In genomic region chr7:16915461-16916340, GRCm38 (mm10) we compare ENCODE assay signal across 28 mouse cellular contexts. TPM values are rescaled to one million over a fixed set of nuclear protein-coding genes. Genes with fewer than 3 reads are reported as not detected.
A peak's percentile ranks its signal among the peaks of the same experiment; 100 is the strongest.
DNase-seq lines count a peak whose midpoint lies in the region; ATAC-seq and TF ChIP-seq lines count a peak whose summit lies in the region.
"Had no signal": no experiment of that assay in that cellular context is flagged by ENCODE, and none has a peak within 500 bp of the region (broad histone marks: within the 10 kb centered on the region; RNA-seq: fewer than 3 reads in every experiment).

No protein-coding gene starts in this region.

- peaks cover 46% of the 10 kb centered on the region for H3K4me1 ChIP-seq in cerebellum, adult 2 months (ENCODE audit: control insufficient read depth, insufficient read depth, low read length)
- H3K4me1 ChIP-seq in midbrain, postnatal 0 days (ENCODE audit: insufficient read depth, low read length), result peaks cover 9% of the 10 kb centered on the region; the same call in 1 of the 2 replicates

- H3K9ac ChIP-seq in midbrain, postnatal 0 days (replicated peaks; ENCODE audit: low read length, poor library complexity, severe bottlenecking), result no peak overlapping the region
- H3K9ac ChIP-seq: intestine, embryonic 15.5 days; liver, embryonic 12.5 days; liver, postnatal 0 days; neural tube, embryonic 15.5 days; stomach, embryonic 15.5 days had no signal

- no peak for TF ChIP-seq CTCF in cerebellum, adult 2 months (IDR thresholded peaks at IDR 0.05; ENCODE audit: borderline replicate concordance, insufficient read depth, low read depth, low read length)
- TF ChIP-seq CTCF in midbrain, postnatal 0 days (IDR thresholded peaks at IDR 0.05), result no peak

- no peak for ATAC-seq in midbrain, postnatal 0 days (ENCODE audit: low FRiP score)
- ATAC-seq: forebrain, embryonic 14.5 days; hindbrain, postnatal 0 days; intestine, embryonic 15.5 days; liver, embryonic 12.5 days; liver, postnatal 0 days; Patski had no signal

- H3K4me3 ChIP-seq in cerebellum, adult 2 months (replicated peaks; ENCODE audit: insufficient read depth, low read depth, low read length), result no peak overlapping the region
- no peak overlapping the region for H3K4me3 ChIP-seq in midbrain, postnatal 0 days (ENCODE audit: low read depth, low read length)
- H3K4me3 ChIP-seq: heart, adult 2 months; heart, embryonic 12.5 days; hindbrain, embryonic 10.5 days; intestine, embryonic 15.5 days; liver, embryonic 12.5 days; neural tube, embryonic 15.5 days; stomach, embryonic 15.5 days had no signal

- peak; percentile 45 to 58 for DNase-seq in cerebellum, adult 2 months
- no peak for DNase-seq in cerebellum, postnatal 4 days (ENCODE audit: low spot score in 2 of 2)
- peak; percentile 16 for DNase-seq in gastrocnemius, postnatal 4 days (ENCODE audit: low spot score in 2 of 2)
- no peak for DNase-seq in gastrocnemius, postnatal 10 days
- DNase-seq in thymus, postnatal 4 days, result peak; percentile 10
- DNase-seq in thymus, postnatal 14 days, result no peak
- no peak for DNase-seq in midbrain, postnatal 0 days (ENCODE audit: low spot score)
- DNase-seq: adrenal gland, postnatal 10 days; layer of hippocampus, postnatal 36 days; left cerebral cortex, postnatal 4 days; liver, postnatal 0 days; lung, postnatal 36 days; retina, postnatal 1 day; right cerebral cortex, postnatal 14 days had no signal

- H3K27ac ChIP-seq in cerebellum, adult 2 months (ENCODE audit: insufficient read depth, low read length), result no peak overlapping the region
- no peak overlapping the region for H3K27ac ChIP-seq in midbrain, postnatal 0 days (ENCODE audit: low read depth, low read length)
- H3K27ac ChIP-seq: heart, adult 2 months; hindbrain, embryonic 10.5 days; intestine, embryonic 15.5 days; liver, embryonic 12.5 days; neural tube, embryonic 15.5 days; stomach, embryonic 15.5 days had no signal

- no peak overlapping the region for H3K4me2 ChIP-seq in midbrain, postnatal 0 days (ENCODE audit: low read depth, low read length, poor library complexity, severe bottlenecking)
- H3K4me2 ChIP-seq: heart, embryonic 12.5 days; intestine, embryonic 15.5 days; liver, embryonic 12.5 days; midbrain, embryonic 11.5 days; neural tube, embryonic 15.5 days; stomach, embryonic 15.5 days had no signal

- no peaks in the 10 kb centered on the region for H3K9me3 ChIP-seq in midbrain, postnatal 0 days (ENCODE audit: low read length)
- H3K9me3 ChIP-seq: heart, embryonic 12.5 days; hindbrain, embryonic 10.5 days; intestine, embryonic 15.5 days; liver, embryonic 12.5 days; neural tube, embryonic 15.5 days; stomach, embryonic 15.5 days had no signal

- no peaks in the 10 kb centered on the region for H3K27me3 ChIP-seq in cerebellum, adult 2 months (ENCODE audit: control insufficient read depth, insufficient read depth, low read length)
- no peaks in the 10 kb centered on the region for H3K27me3 ChIP-seq in midbrain, postnatal 0 days (ENCODE audit: insufficient read depth, low read length)
- H3K27me3 ChIP-seq: intestine, embryonic 15.5 days; liver, embryonic 12.5 days; neural tube, embryonic 15.5 days; Patski; stomach, embryonic 15.5 days had no signal

- H3K36me3 ChIP-seq in midbrain, postnatal 0 days (ENCODE audit: insufficient read depth, low read length), result peaks cover 47% of the 10 kb centered on the region

- TF ChIP-seq POLR2A in cerebellum, adult 2 months (IDR thresholded peaks at IDR 0.05; ENCODE audit: borderline replicate concordance, insufficient read depth, low read length), result no peak

- 37% methylated on average over 32 of the region's 32 CpGs for WGBS in cerebellum, adult 2 months
- 89% methylated on average over 32 of the region's 32 CpGs for WGBS in midbrain, postnatal 0 days

RNA-seq across cellular contexts. Expression of gene Calm3, which starts 8.2 kb away (rescaled TPM):
- 1,355 and 1,504 TPM in 2 replicates for polyA plus RNA-seq in cerebellum, adult 2 months (2012; rRNA removed)
- total RNA-seq in gastrocnemius, postnatal 4 days (2021), result 100 to 1,000 TPM; 189 to 234 TPM
- 100 to 1,000 TPM; 255 to 271 TPM for total RNA-seq in gastrocnemius, postnatal 10 days (2021)
- total RNA-seq in midbrain, postnatal 0 days (2014; rRNA removed), result 1,835 and 1,985 TPM in 2 replicates
- polyA plus RNA-seq in midbrain, postnatal 0 days (2015; fragmentation: Nextera tagmentation; extraction: Ambion mirVana), result 467 and 471 TPM in 2 replicates

RNA-seq across cellular contexts. Expression of gene Ptgir, which starts 9.4 kb away (rescaled TPM):
- 0.11 TPM in 2 replicates for polyA plus RNA-seq in cerebellum, adult 2 months (2012; rRNA removed)
- 1 to 10 TPM; 2.6 to 3.3 TPM for total RNA-seq in gastrocnemius, postnatal 4 days (2021)
- 1 to 10 TPM; 1.8 to 2.9 TPM for total RNA-seq in gastrocnemius, postnatal 10 days (2021)
- total RNA-seq in midbrain, postnatal 0 days (2014; rRNA removed), result 0.11 and 0.14 TPM in 2 replicates
- 0.11 TPM in 1 of 2 replicates, not detected in the other for polyA plus RNA-seq in midbrain, postnatal 0 days (2015; fragmentation: Nextera tagmentation; extraction: Ambion mirVana)
- total RNA-seq: layer of hippocampus, postnatal 36 days; left cerebral cortex, postnatal 4 days had no signal
- polyA plus RNA-seq: Patski had no signal

RNA-seq across cellular contexts. Expression of gene Gng8, which starts 24.1 kb away (rescaled TPM):
- 10.0 and 14.0 TPM in 2 replicates for polyA plus RNA-seq in cerebellum, adult 2 months (2012; rRNA removed)
- 1 to 10 TPM; 2.6 TPM for total RNA-seq in gastrocnemius, postnatal 4 days (2021)
- total RNA-seq in gastrocnemius, postnatal 10 days (2021), result 1 to 10 TPM; 1.3 to 2.7 TPM
- total RNA-seq in midbrain, postnatal 0 days (2014; rRNA removed), result 1.9 and 5.2 TPM in 2 replicates
- polyA plus RNA-seq in midbrain, postnatal 0 days (2015; fragmentation: Nextera tagmentation; extraction: Ambion mirVana), result 12.3 and 15.9 TPM in 2 replicates
- total RNA-seq: monocyte, adult 5-6 weeks had no signal

RNA-seq across cellular contexts. Expression of gene Pnmal2, which starts 28.8 kb away (rescaled TPM):
- 135 and 136 TPM in 2 replicates for polyA plus RNA-seq in cerebellum, adult 2 months (2012; rRNA removed)
- total RNA-seq in gastrocnemius, postnatal 4 days (2021), result 10 to 100 TPM; 48.6 to 49.6 TPM
- total RNA-seq in gastrocnemius, postnatal 10 days (2021), result 10 to 100 TPM; 20.6 to 24.5 TPM
- total RNA-seq in midbrain, postnatal 0 days (2014; rRNA removed), result 155 and 174 TPM in 2 replicates
- 180 and 187 TPM in 2 replicates for polyA plus RNA-seq in midbrain, postnatal 0 days (2015; fragmentation: Nextera tagmentation; extraction: Ambion mirVana)
- total RNA-seq: megakaryocyte, adult 5-6 weeks; MEL; monocyte, adult 5-6 weeks had no signal

RNA-seq across cellular contexts. Expression of gene Dact3, which starts 40.6 kb away (rescaled TPM):
- 60.8 and 68.2 TPM in 2 replicates for polyA plus RNA-seq in cerebellum, adult 2 months (2012; rRNA removed)
- total RNA-seq in gastrocnemius, postnatal 4 days (2021), result 10 to 100 TPM; 17.8 to 19.0 TPM
- 10 to 100 TPM in 1 of 2 experiments, 1 to 10 TPM in 1; 9.5 to 10.9 TPM for total RNA-seq in gastrocnemius, postnatal 10 days (2021)
- 86.0 and 107 TPM in 2 replicates for total RNA-seq in midbrain, postnatal 0 days (2014; rRNA removed)
- polyA plus RNA-seq in midbrain, postnatal 0 days (2015; fragmentation: Nextera tagmentation; extraction: Ambion mirVana), result 7.5 and 7.7 TPM in 2 replicates
- total RNA-seq: monocyte, adult 5-6 weeks had no signal

Comparison
In these comparisons a context has a peak if more than half of its experiments do, and no peak if none do; other contexts are left out.
1. DNase-seq: peak in cerebellum, adult 2 months (2 of 2), gastrocnemius, postnatal 4 days (2 of 2) and thymus, postnatal 4 days (single experiment); none in cerebellum, postnatal 4 days (0 of 2), gastrocnemius, postnatal 10 days (single experiment), thymus, postnatal 14 days (single experiment) and midbrain, postnatal 0 days (single experiment).